Mouse (Mus musculus) lung, embryonic 15.5 days (tissue): Measurements from ENCODE around the gene S100a16. TPM values are rescaled to one million over a fixed set of nuclear protein-coding genes. Genes with fewer than 3 reads are reported as not detected.

Experiments
- ATAC-seq: fragments of 200-750 bp; cut with Nextera tagmentation; 2 replicates; pipeline ENCODE4 v1.8.0; 2017; ENCODE audit warnings: moderate number of reproducible peaks, borderline replicate concordance; ENCODE audit not compliant: low FRiP score, low TSS enrichment; ENCODE audit errors: extremely low read depth
- H3K27ac ChIP-seq: fragments of 300-500 bp; sonication (generic); 2 replicates; pipeline ENCODE4 v1.5.1; 2015; ENCODE audit warnings: moderate library complexity, mild to moderate bottlenecking, inconsistent platforms
- H3K27me3 ChIP-seq: fragments of 300-500 bp; sonication (generic); 2 replicates; pipeline ENCODE4 v1.6.1; 2015; ENCODE audit warnings: inconsistent platforms
- H3K36me3 ChIP-seq: fragments of 300-500 bp; sonication (generic); 2 replicates; pipeline ENCODE4 v1.6.1; 2015; ENCODE audit warnings: inconsistent platforms
- H3K4me1 ChIP-seq: fragments of 300-500 bp; sonication (generic); 2 replicates; pipeline ENCODE4 v1.6.1; 2015; ENCODE audit warnings: inconsistent platforms
- H3K4me2 ChIP-seq: fragments of 300-500 bp; sonication (generic); 2 replicates; pipeline ENCODE4 v1.6.1; 2015; ENCODE audit warnings: inconsistent platforms, mild to moderate bottlenecking, moderate library complexity
- H3K4me3 ChIP-seq: fragments of 300-500 bp; sonication (generic); 2 replicates; pipeline ENCODE4 v1.5.1; 2015; ENCODE audit warnings: mild to moderate bottlenecking, inconsistent platforms
- H3K9ac ChIP-seq: fragments of 300-500 bp; sonication (generic); 2 replicates; pipeline ENCODE4 v1.6.1; 2015; ENCODE audit warnings: inconsistent platforms
- H3K9me3 ChIP-seq: fragments of 300-500 bp; sonication (generic); 2 replicates; pipeline ENCODE4 v1.6.1; 2016; ENCODE audit warnings: inconsistent platforms
- WGBS: fragments of 180-500 bp; shearing (Covaris S2); methylation state at CpG from one replicate; pipeline ENCODE4 v1.1.7; 2015; 5-methylcytosine and 5-hydroxymethylcytosine counted together
- polyA plus RNA-seq: library from polyadenylated mRNA; unstranded; fragments of >200 nt; fragmentation: Nextera tagmentation; extraction: Ambion mirVana; gene quantifications from 2 replicates; pipeline ENCODE4 v1.2.1, GENCODE M21; 2015

The S100a16 gene
- polyA plus RNA-seq, result 217 and 233 TPM in 2 replicates

DNA sequence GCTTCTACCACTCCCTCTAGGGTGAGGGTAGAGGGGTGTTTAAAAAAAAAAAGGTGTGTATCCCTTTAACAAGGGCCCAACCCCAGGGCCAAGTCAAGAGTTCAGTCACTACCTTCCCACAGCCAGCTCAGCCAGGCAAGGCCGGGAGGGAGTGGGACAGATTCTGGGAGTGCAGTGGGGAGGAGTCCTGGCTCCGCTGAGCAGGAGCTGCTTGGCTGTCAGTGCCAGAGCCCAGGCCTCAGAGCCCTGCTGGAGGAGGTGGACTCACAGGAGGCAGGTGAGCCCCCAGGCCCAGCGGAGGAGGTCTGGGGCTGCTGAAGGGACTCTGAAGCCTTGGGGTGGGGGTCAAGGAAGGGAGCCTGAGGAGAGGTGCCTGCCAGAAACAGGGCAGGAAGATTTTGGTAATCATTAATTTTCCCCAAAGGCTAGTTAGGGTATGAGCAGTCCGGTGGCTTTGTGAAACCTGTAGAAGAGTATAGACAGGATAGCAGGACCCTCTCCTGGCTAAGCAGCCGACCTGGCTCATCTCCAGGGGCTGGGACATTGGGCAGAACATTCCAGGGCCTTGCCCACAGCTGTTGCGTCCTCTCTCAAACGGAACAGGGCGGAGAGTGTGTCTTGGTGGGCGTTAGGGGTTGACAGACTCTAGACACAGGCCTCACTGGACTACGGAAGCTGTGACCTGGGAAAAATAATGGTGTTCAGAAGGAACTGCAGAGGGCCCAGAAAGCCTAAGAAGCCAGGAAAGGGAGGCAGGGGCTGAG lies at the start of gene S100a16:
S100a16 (plus strand) TSS at position 114 of the 764 bp plus-strand sequence.
- Histone ChIP-seq H3K27ac (peak within 1 kb of the TSS; percentile 61; the same call in 1 of the 2 replicates), H3K27me3 (no peaks in the 10 kb centered on the region), H3K9me3 (no peaks in the 10 kb centered on the region), H3K4me2 (peak within 1 kb of the TSS; percentile 47), H3K9ac (peak within 1 kb of the TSS; percentile 16; the same call in 1 of the 2 replicates), H3K4me1 (0 out of 2 replicates have a peak, but pooled peaks cover 9% of the 10 kb centered on the region), H3K4me3 (peak within 1 kb of the TSS; percentile 20), H3K36me3 (no peaks in the 10 kb centered on the region)
- ATAC-seq, result peak; percentile 87
- WGBS, result 30% methylated on average over 10 of the region's 10 CpGs

DNA sequence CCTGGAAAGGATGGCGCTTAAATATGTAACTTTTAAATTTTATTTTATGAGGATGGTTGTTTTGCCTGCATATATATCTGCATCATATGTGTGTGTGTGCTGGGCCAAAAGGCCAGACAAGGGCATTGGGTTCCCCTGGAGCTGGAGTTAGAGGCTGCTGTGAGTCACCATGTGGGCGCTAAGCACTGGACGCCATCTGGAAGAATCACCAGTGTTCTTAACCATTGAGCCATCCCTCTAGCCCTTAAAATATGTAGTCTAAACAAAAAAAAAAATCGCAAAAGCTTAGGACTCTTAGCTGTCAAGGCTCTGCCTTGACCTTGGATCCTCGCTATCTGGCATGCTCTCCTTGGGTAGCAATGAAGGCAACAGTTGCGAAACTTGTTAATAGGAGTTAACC lies 48.5 kb upstream of the S100a16 start:
- WGBS, result 74% methylated on average over 6 of the region's 6 CpGs
- H3K9ac ChIP-seq, result no peak overlapping the region
- no peak overlapping the region for H3K27ac ChIP-seq
- no peaks in the 10 kb centered on the region for H3K9me3 ChIP-seq
- no peak overlapping the region for H3K4me3 ChIP-seq
- no peak overlapping the region for H3K4me2 ChIP-seq
- H3K36me3 ChIP-seq, result peaks cover 54% of the 10 kb centered on the region
- peaks cover 9% of the 10 kb centered on the region for H3K4me1 ChIP-seq
- H3K27me3 ChIP-seq, result no peaks in the 10 kb centered on the region
- no peak for ATAC-seq

DNA sequence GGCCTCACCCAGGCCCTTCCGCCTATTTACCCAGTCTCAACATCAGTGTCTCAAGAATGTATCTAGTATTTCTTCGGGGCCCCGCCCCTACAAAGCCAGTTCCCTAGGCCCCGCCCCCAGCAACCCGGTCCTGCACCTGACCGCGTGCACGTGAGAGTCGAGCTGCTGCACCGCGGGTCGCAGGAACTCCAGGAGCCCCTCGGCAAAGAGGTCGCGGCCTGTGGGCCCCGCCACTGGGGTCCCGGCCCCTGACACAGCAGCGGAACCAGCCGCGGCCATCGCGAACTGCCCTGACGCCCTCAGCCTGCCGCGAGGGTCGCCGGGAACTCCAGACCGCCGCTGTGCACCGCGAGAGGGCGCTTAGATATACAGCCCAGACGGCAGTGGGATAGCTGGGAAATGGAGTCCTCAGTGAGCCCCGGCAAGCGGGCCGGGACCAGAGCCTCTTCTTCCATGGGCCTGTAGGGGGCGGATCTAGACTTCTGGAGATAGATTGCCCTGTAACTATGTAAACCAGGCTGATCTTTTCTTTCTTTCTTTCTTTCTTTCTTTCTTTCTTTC lies 46.3 kb upstream of the S100a16 start, which contains the start of gene Snapin:
Snapin (minus strand) TSS at position 338 of the 561 bp plus-strand sequence.
- H3K4me1 ChIP-seq, result peaks cover 9% of the 10 kb centered on the region
- peak within 1 kb of the TSS; percentile 67 for H3K4me2 ChIP-seq
- ATAC-seq, result peak; percentile 99
- no peaks in the 10 kb centered on the region for H3K9me3 ChIP-seq
- H3K27me3 ChIP-seq, result no peaks in the 10 kb centered on the region
- H3K9ac ChIP-seq, result peak within 1 kb of the TSS; percentile 78
- under 1% methylated on average over 37 of the region's 37 CpGs for WGBS
- peak within 1 kb of the TSS; percentile 94 for H3K27ac ChIP-seq
- H3K36me3 ChIP-seq, result peaks cover 37% of the 10 kb centered on the region
- H3K4me3 ChIP-seq, result peak within 1 kb of the TSS; percentile 93

DNA sequence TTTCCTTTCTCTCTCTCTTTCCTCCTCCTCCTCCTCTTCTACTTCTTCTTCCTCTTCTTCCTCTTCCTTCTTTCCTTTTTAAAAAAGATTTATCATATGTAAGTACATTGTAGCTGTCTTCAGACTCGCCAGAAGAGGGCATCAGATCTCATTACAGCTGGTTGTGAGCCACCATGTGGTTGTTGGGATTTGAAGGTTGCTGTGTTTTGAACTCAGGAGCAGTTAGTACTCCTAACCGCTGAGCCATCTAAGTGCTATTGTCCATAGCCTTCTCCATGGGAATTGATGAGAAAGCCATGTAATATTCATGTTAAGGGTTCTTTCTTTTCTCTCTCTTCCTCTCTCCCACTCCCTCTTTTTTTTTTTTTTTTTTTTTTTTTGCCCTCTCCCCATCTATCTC lies 45.7 kb upstream of the S100a16 start:
- Histone ChIP-seq H3K9ac (no peak overlapping the region), H3K4me2 (no peak overlapping the region), H3K27me3 (no peaks in the 10 kb centered on the region), H3K4me3 (no peak overlapping the region), H3K27ac (no peak overlapping the region), H3K4me1 (peaks cover 9% of the 10 kb centered on the region), H3K36me3 (peaks cover 35% of the 10 kb centered on the region), H3K9me3 (no peaks in the 10 kb centered on the region)
- ATAC-seq, result no peak
- WGBS, result 41% methylated on average over 2 of the region's 2 CpGs

DNA sequence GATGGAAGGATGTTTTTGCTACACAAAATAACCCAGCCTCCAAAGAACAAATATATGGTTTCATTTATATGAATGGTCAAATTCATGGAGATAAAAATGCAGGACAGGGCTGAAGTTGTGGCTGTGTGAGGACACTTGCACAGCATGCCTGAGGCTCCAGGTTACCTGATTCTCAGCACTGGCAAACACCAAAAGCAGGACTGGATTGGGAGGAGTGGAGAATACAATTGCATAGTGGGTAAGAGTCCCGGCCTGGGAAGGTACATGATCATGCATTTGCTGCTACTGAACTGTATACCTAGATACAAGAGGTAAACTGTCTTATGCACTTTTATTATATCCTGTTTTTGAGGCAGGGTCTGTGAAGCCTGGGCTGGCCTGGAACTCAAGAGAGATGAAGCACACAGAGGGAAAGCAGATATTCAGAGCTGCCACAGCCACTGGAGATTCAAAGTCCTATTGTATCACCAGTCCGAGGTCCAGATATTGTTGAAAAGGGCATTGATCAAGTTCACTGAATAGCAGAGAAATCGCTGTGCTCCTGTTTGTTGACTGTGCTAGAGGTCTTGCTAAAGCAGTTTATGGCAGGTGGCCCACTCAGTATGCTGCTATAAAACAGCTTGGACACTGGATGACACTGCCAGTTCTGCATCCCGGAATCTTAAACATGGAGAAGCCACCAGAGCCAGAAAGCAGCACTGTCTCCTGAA lies 43.1 kb upstream of the S100a16 start:
- H3K9ac ChIP-seq, result no peak overlapping the region
- peak overlapping the region; percentile 32; the same call in 1 of the 2 replicates for H3K27ac ChIP-seq
- 49% methylated on average over 4 of the region's 4 CpGs for whole genome bisulfite sequencing
- no peaks in the 10 kb centered on the region for H3K27me3 ChIP-seq
- ATAC-seq, result no peak
- no peaks in the 10 kb centered on the region for H3K9me3 ChIP-seq
- peaks cover 9% of the 10 kb centered on the region for H3K4me1 ChIP-seq
- no peak overlapping the region for H3K4me2 ChIP-seq
- H3K4me3 ChIP-seq, result no peak overlapping the region
- peaks cover 36% of the 10 kb centered on the region for H3K36me3 ChIP-seq

DNA sequence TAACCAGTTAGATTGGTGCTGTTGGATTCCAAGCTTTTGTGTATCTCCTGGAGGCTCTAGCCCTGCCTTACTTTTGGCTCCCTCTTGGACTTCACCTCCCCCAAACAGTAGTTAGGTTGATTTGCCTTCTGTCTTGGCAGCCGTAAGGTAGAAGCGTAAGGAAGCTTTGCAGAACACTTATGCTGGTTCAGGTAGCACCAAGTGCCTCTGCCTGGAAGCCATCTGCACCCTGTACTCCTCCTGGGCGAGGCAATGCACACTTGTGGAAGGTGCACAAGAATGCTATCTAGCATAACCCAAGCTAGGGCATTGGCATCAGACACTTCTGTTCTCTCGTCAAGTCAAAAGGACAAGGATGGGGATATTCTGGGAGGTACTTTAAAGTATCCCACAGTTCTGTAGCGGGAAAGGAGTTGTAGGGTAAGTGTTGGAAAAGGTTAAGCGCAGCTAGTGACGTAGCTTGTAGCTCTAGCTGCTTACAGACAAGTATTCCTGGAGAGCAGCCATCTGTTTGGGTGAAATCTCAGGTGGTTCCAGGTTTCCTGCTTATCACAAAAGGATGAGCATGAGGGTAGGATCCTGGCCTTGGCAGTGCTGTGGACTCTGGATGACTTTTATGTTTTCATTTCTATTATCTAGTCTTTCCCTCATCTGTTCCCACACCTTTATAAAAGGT lies 41.1 kb upstream of the S100a16 start:
- Histone ChIP-seq H3K4me1 (no peaks in the 10 kb centered on the region), H3K27me3 (no peaks in the 10 kb centered on the region), H3K4me2 (no peak overlapping the region), H3K27ac (no peak overlapping the region), H3K4me3 (no peak overlapping the region), H3K36me3 (peaks cover 49% of the 10 kb centered on the region), H3K9ac (no peak overlapping the region), H3K9me3 (no peaks in the 10 kb centered on the region)
- ATAC-seq, result no peak
- 82% methylated on average over 7 of the region's 7 CpGs for WGBS

DNA sequence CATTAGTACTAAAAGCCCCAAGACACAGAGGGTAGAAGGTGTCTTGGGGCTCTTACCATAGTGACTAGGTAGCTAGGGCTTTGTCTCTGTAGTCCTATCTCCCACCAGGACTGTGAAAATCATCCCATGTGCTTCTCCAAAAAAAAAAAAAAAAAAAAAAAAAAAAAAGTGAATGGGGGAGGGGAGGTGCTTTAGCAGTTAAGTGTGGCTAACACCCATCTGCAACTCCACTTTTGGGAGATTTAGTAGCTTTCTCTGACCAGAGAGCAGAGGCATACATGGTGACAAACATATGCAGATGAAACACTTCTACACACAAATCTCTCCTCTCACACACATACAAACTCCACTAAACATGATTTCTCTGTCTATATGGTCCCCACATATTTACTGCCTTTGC lies 39.5 kb upstream of the S100a16 start:
- H3K4me1 ChIP-seq, result no peaks in the 10 kb centered on the region
- peaks cover 64% of the 10 kb centered on the region for H3K36me3 ChIP-seq
- no peak for ATAC-seq
- H3K9me3 ChIP-seq, result no peaks in the 10 kb centered on the region
- H3K4me2 ChIP-seq, result no peak overlapping the region
- H3K27ac ChIP-seq, result no peak overlapping the region
- no peak overlapping the region for H3K9ac ChIP-seq
- H3K4me3 ChIP-seq, result no peak overlapping the region
- H3K27me3 ChIP-seq, result no peaks in the 10 kb centered on the region

DNA sequence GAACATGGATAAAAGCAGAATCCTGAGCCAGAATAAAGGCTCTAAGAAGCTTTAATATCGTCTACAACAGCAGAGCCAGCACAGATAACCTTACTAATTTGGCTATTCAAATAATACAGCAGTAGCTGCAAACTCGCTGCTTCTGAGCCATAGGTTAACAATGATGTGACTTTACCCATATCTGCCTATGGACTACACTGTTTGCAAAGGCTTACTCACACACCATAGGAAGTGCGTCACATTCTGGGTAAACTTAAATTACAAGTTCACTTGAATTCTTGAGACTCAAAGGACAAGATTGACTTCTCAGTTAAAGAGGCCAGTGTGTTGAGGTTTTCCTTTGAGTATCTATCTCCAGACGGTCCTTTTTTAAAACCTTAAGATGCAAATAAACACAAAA lies 33.6 kb upstream of the S100a16 start:
- H3K4me3 ChIP-seq, result no peak overlapping the region
- no peak overlapping the region for H3K4me2 ChIP-seq
- H3K9ac ChIP-seq, result no peak overlapping the region
- H3K27me3 ChIP-seq, result no peaks in the 10 kb centered on the region
- peaks cover 25% of the 10 kb centered on the region for H3K4me1 ChIP-seq
- peaks cover 86% of the 10 kb centered on the region for H3K36me3 ChIP-seq
- 52% methylated on average over 4 of the region's 4 CpGs for WGBS
- no peak for ATAC-seq
- H3K27ac ChIP-seq, result no peak overlapping the region
- no peaks in the 10 kb centered on the region for H3K9me3 ChIP-seq

DNA sequence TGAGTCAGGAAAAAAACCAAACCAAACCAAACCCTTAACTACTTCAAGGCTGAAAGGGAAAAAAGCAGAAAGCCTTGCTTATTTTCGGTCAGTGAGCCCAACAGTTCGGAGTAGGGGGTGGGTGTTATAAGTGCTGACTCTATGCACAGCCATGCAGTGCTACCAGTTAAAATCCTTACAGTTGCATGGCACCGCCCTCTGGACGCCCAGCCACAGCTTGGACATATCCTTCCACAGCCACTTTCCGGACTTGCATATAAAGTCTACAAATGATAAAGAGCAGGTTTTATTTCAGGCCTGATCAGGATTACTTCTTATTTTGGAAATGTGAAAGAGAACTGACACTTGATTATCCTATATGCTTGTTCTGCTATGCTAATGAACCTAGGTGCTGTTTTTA lies 31.8 kb upstream of the S100a16 start:
- no peaks in the 10 kb centered on the region for H3K27me3 ChIP-seq
- no peak overlapping the region for H3K4me3 ChIP-seq
- no peak overlapping the region for H3K27ac ChIP-seq
- H3K36me3 ChIP-seq, result peaks cover 69% of the 10 kb centered on the region
- no peak overlapping the region for H3K4me2 ChIP-seq
- H3K9ac ChIP-seq, result no peak overlapping the region
- ATAC-seq, result no peak
- H3K4me1 ChIP-seq, result peaks cover 25% of the 10 kb centered on the region
- WGBS, result 85% methylated on average over 5 of the region's 5 CpGs
- no peaks in the 10 kb centered on the region for H3K9me3 ChIP-seq

DNA sequence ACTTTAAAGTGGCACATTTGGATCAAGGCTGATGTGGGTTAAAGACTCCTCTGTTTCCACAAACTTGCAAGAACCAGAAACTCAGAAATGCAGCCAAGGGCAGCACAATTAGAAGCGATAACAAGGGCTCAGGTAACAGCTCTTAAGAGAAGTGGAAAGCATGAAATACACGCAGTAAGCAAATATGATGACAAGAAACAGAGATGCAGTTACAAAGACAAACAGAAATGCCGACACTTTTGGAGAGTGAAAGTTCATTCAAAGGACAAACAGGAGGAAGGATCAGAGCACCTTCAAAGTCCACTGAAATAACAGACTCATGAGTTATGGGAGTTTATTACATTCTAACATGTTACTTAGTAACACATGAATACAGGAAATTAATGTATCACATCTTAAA lies 30.7 kb upstream of the S100a16 start:
- Histone ChIP-seq H3K27ac (no peak overlapping the region), H3K9me3 (no peaks in the 10 kb centered on the region), H3K4me3 (no peak overlapping the region), H3K4me2 (no peak overlapping the region), H3K27me3 (no peaks in the 10 kb centered on the region), H3K9ac (no peak overlapping the region), H3K36me3 (peaks cover 61% of the 10 kb centered on the region), H3K4me1 (peaks cover 25% of the 10 kb centered on the region)
- 64% methylated on average over 3 of the region's 3 CpGs for WGBS
- no peak for ATAC-seq

DNA sequence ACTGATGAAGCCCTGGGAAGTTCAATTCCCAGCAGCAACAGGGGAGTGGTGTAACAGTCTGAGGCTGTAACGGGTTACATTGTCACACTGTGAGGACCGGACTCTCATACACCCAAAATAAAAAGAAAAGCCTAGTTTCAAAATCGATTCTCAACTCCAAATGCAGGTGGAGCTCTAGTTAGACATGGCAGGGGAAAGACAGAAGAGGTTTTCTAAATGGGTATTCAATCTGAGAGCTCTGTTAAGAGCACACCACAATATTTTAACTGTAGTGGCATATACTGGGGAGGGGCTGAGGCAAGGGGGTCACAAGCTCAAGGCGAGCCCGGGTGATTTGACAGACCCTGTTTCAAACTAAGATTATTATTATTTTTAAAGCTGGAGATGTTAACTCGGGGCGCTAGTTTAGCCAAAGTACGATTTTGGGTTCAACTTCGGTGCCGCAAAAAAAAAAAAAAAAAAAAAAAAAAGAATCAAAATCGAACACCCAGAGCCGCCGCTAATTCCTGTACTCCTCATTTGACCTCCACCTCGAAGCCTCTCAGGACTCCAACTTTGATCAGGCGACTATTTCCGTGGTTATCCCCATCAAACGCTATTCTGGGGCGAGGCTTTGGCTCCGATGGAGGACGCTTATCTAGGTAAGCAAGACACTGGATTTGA lies 28.6 kb upstream of the S100a16 start:
- Histone ChIP-seq H3K36me3 (peaks cover 41% of the 10 kb centered on the region), H3K4me2 (peak overlapping the region; percentile 68), H3K9me3 (no peaks in the 10 kb centered on the region), H3K27me3 (no peaks in the 10 kb centered on the region), H3K27ac (peak overlapping the region; percentile 94), H3K9ac (peak overlapping the region; percentile 99), H3K4me3 (peak overlapping the region; percentile 97), H3K4me1 (peaks cover 27% of the 10 kb centered on the region)
- ATAC-seq, result no peak
- 2% methylated on average over 20 of the region's 20 CpGs for WGBS
